Mouse (Mus musculus) liver, embryonic 12.5 days (tissue): ENCODE measurements around the gene Klrc3. TPM values are rescaled to one million over a fixed set of nuclear protein-coding genes. Genes with fewer than 3 reads are reported as not detected.
"Not testable (repeated sequence)": the region's sequence is repeated elsewhere in the genome, so short reads cannot be mapped to it uniquely, and the experiment has no call there.

ENCODE experiments used
- ATAC-seq: fragments of 200-750 bp; cut with Nextera tagmentation; 2 replicates; pipeline ENCODE4 v1.8.0; 2017; ENCODE audit warnings: moderate number of reproducible peaks, mild to moderate bottlenecking, moderate library complexity
- H3K27ac ChIP-seq: fragments of 300-500 bp; sonication (generic); 2 replicates; pipeline ENCODE4 v1.5.1; 2016; ENCODE audit warnings: mild to moderate bottlenecking
- H3K27me3 ChIP-seq: fragments of 300-500 bp; sonication (generic); replicated peaks from 2 replicates; pipeline ENCODE4 v1.6.1; 2016; ENCODE audit warnings: mild to moderate bottlenecking, moderate library complexity
- H3K36me3 ChIP-seq: fragments of 300-500 bp; sonication (generic); 2 replicates; pipeline ENCODE4 v1.6.1; 2016; ENCODE audit warnings: mild to moderate bottlenecking, moderate library complexity
- H3K4me1 ChIP-seq: fragments of 300-500 bp; sonication (generic); 2 replicates; pipeline ENCODE4 v1.6.1; 2016
- H3K4me2 ChIP-seq: fragments of 300-500 bp; sonication (generic); 2 replicates; pipeline ENCODE4 v1.6.1; 2016; ENCODE audit warnings: mild to moderate bottlenecking, moderate library complexity
- H3K4me3 ChIP-seq: fragments of 300-500 bp; sonication (generic); 2 replicates; pipeline ENCODE4 v1.5.1; 2016; ENCODE audit warnings: mild to moderate bottlenecking, moderate library complexity
- H3K9ac ChIP-seq: fragments of 300-500 bp; sonication (generic); 2 replicates; pipeline ENCODE4 v1.6.1; 2016; ENCODE audit warnings: mild to moderate bottlenecking, moderate library complexity
- H3K9me3 ChIP-seq: fragments of 300-500 bp; sonication (generic); replicated peaks from 2 replicates; pipeline ENCODE4 v1.6.1; 2016; ENCODE audit warnings: mild to moderate bottlenecking, moderate library complexity
- WGBS: fragments of 180-500 bp; shearing (Covaris S2); methylation state at CpG from one replicate; pipeline ENCODE4 v1.1.7; 2016; ENCODE audit not compliant: insufficient replicate concordance; 5-methylcytosine and 5-hydroxymethylcytosine counted together
- polyA plus RNA-seq: library from polyadenylated mRNA; unstranded; fragments of >200 nt; fragmentation: Nextera tagmentation; extraction: Ambion mirVana; gene quantifications from 2 replicates; pipeline ENCODE4 v1.2.1, GENCODE M21; 2016

Gene Klrc3
- polyA plus RNA-seq = not detected in 2 replicates

DNA sequence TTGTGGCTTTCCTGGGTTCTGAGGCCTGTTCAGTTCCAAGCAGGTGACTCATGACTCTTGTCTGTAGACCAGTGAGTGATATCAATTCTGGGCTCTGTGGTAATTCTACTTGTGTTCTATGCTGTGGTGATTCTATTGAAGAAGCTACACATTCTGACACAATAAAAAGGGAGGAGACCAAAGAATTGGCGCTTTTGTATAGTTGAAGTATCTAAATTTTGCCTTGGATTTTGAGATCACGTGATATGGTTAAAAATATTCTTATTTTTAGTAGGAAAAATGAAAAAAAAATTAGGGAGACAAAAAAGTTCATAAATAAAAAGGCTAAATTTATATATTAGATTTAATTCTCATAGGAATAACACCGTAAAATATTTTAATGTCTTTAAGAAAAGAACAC, at the start of gene Klrc3:
Gene Klrc3 (minus strand): TSS at position 101 of the 400 bp plus-strand sequence.
- ATAC-seq, H3K36me3 ChIP-seq, H3K27me3 ChIP-seq, H3K27ac ChIP-seq, H3K4me1 ChIP-seq, H3K9me3 ChIP-seq, H3K4me2 ChIP-seq, H3K4me3 ChIP-seq, H3K9ac ChIP-seq: not testable (repeated sequence)
- WGBS = 69% methylated on average over 3 of the region's 3 CpGs

DNA sequence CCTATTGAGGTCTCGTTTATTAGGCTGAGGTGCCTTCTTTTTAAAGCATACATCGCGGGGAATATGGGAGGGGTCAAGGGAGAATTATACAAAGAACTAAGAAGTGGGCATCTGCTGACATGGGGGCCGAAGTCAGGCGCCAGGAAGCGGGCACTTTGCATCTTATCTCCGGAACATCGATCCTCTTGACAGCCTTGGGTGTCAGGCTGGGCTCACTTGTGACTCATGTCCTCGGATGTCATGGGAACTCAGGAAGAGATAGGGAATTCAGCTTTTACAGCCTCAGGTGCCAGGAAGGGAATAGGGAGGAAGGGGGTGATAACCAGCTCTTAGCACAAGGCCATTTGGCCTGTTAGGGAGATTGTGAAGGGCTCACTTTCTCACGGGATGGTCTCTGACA, 48.3 kb upstream of the Klrc3 start:
- WGBS = 42% methylated on average over 10 of the region's 10 CpGs

GRCm38 (mm10) chr6:129680379-129680778, 37.2 kb upstream of the Klrc3 start:
- no peak for ATAC-seq
- Histone ChIP-seq H3K4me2 (no peak overlapping the region), H3K9ac (no peak overlapping the region), H3K27ac (no peak overlapping the region), H3K36me3 (no peaks in the 10 kb centered on the region), H3K9me3 (no peaks in the 10 kb centered on the region), H3K27me3 (no peaks in the 10 kb centered on the region), H3K4me1 (no peaks in the 10 kb centered on the region), H3K4me3 (no peak overlapping the region)
- 30% methylated on average over 1 of the region's 1 CpGs for WGBS

More for the DNA sequence above, 48.3 kb upstream of the Klrc3 start:
- H3K27ac ChIP-seq, ATAC-seq, H3K27me3 ChIP-seq, H3K4me1 ChIP-seq, H3K4me3 ChIP-seq, H3K36me3 ChIP-seq, H3K4me2 ChIP-seq, H3K9me3 ChIP-seq, H3K9ac ChIP-seq: not testable (repeated sequence)

DNA sequence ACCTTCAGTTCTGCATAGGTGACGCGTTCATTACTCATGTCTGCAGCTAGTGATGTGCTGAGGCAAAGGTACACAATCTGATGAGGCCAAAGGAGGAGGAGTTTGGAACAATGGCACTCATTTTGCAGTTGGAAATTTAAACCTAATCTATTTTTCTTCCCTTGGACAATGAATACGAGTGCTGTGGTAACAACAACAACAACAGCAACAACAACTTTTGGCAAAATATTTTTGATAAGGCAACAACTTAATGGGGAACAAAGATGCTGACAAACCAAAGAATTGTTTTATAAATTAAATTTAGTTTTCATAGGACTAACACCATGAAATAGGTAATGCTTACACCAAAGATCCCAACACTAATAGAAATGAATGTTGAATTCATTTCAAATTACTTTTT, 35.7 kb upstream of the Klrc3 start, which contains the start of gene Klrc1:
Gene Klrc1 (minus strand): TSS at position 101 of the 400 bp plus-strand sequence.
- ATAC-seq = no peak
- no peak within 1 kb of the TSS for H3K27ac ChIP-seq
- no peaks in the 10 kb centered on the region for H3K9me3 ChIP-seq
- H3K36me3 ChIP-seq = no peaks in the 10 kb centered on the region
- no peaks in the 10 kb centered on the region for H3K27me3 ChIP-seq
- no peak within 1 kb of the TSS for H3K4me3 ChIP-seq
- H3K9ac ChIP-seq = no peak within 1 kb of the TSS
- no peaks in the 10 kb centered on the region for H3K4me1 ChIP-seq
- no peak within 1 kb of the TSS for H3K4me2 ChIP-seq
- WGBS = 46% methylated on average over 3 of the region's 3 CpGs

DNA sequence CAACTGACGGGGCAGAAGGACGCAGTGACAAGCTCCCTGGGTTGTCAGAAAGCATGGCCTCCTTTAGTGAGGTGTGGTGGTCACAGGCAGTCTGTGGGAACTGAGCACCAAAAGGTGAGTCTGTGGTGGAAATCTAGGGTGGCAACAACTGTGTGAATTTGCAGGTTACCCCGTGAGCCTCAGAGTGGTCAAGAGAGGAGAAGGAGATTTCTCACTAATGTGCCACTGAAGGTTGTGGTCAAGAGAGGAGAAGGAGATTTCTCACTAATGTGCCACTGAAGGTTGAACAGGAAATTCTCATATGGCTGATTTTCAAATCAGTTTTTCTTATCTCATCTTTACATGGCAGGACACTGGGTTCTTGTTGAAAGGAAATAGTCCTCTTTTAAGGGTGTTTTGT, 18.2 kb upstream of the Klrc3 start:
- H3K4me2 ChIP-seq, H3K4me1 ChIP-seq, H3K27ac ChIP-seq, ATAC-seq, H3K36me3 ChIP-seq, H3K9ac ChIP-seq, H3K27me3 ChIP-seq, H3K4me3 ChIP-seq, H3K9me3 ChIP-seq: not testable (repeated sequence)
- WGBS = no CpG with 5 or more reads among the region's 3 CpGs

- 56% methylated on average over 4 of the region's 4 CpGs for WGBS
- not testable (repeated sequence) for H3K36me3 ChIP-seq, H3K27ac ChIP-seq, H3K27me3 ChIP-seq, H3K4me3 ChIP-seq, H3K4me1 ChIP-seq, H3K9me3 ChIP-seq, H3K4me2 ChIP-seq, ATAC-seq, H3K9ac ChIP-seq
Measured at GRCm38 (mm10) chr6:129660589-129660988, 17.5 kb upstream of the Klrc3 start, which contains the start of gene Klrc2. TSS of gene Klrc2 (minus strand) at chr6:129660689.

- not testable (repeated sequence) for H3K27ac ChIP-seq, H3K36me3 ChIP-seq, H3K9ac ChIP-seq, H3K4me3 ChIP-seq, H3K4me1 ChIP-seq, H3K4me2 ChIP-seq, ATAC-seq, H3K9me3 ChIP-seq, H3K27me3 ChIP-seq
- no CpG with 5 or more reads among the region's 3 CpGs for WGBS
Measured at GRCm38 (mm10) chr6:129644054-129644453, 917 bp upstream of the Klrc3 start.

- not testable (repeated sequence) for H3K9me3 ChIP-seq, H3K36me3 ChIP-seq, H3K9ac ChIP-seq, H3K27ac ChIP-seq, H3K27me3 ChIP-seq, H3K4me1 ChIP-seq, ATAC-seq, H3K4me2 ChIP-seq, H3K4me3 ChIP-seq
- WGBS = 37% methylated on average over 2 of the region's 2 CpGs
Measured at GRCm38 (mm10) chr6:129631046-129631445, 12.1 kb downstream of the Klrc3 start.

DNA sequence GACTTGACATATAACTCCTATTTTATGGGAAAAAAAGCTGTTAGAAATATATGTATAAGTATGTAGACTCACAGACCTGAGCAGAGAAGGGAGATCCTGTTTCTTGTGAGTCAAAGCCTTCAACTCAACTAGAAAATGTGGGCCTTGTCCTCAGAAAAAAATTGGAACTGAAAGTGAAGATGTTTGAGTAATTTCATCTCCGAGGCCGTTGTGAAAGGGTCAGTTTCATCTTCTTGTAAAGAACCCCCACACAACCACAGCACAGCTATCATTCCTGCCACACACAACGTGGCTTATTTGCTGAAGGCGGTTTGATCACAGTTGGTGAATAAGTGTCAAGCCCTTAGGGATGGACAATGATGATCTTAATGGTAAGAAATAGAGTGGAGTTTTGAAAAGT, 19.4 kb downstream of the Klrc3 start, which contains the start of gene Klrk1:
Gene Klrk1 (minus strand): TSS at position 130 of the 400 bp plus-strand sequence.
- no peak within 1 kb of the TSS for H3K4me3 ChIP-seq
- H3K36me3 ChIP-seq = no peaks in the 10 kb centered on the region
- H3K27ac ChIP-seq = no peak within 1 kb of the TSS
- H3K27me3 ChIP-seq = no peaks in the 10 kb centered on the region
- no peak for ATAC-seq
- H3K4me2 ChIP-seq = no peak within 1 kb of the TSS
- H3K9ac ChIP-seq = no peak within 1 kb of the TSS
- 64% methylated on average over 4 of the region's 4 CpGs for WGBS
- H3K4me1 ChIP-seq = no peaks in the 10 kb centered on the region
- no peaks in the 10 kb centered on the region for H3K9me3 ChIP-seq

DNA sequence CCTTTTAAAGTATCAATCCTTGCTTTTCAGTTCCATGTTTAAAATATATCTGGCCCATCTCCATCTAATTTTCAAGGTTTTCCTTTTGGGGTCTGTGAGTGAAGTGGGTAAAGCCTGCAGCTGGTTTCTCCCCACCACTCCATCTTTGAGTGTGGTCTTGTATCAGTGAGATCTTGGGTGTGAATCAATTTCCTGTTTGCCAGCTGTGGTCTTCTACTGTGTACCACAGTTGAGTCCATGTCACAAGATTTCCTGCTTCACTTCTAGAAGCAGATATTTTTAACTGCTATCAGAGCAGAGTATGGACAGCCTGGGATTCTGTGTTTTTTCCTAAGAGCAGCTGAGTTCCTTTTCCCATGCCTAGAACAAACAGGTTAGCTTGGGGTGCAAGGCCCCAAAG, 34.8 kb downstream of the Klrc3 start:
- H3K36me3 ChIP-seq = no peaks in the 10 kb centered on the region
- no peak overlapping the region for H3K4me3 ChIP-seq
- no peak overlapping the region for H3K27ac ChIP-seq
- no peak for ATAC-seq
- no peak overlapping the region for H3K4me2 ChIP-seq
- H3K4me1 ChIP-seq = no peaks in the 10 kb centered on the region
- H3K9ac ChIP-seq = no peak overlapping the region
- no peaks in the 10 kb centered on the region for H3K27me3 ChIP-seq
- no peaks in the 10 kb centered on the region for H3K9me3 ChIP-seq

- 21% methylated on average over 3 of the region's 3 CpGs for WGBS
- Histone ChIP-seq H3K9ac (no peak within 1 kb of the TSS), H3K4me1 (no peaks in the 10 kb centered on the region), H3K4me3 (no peak within 1 kb of the TSS), H3K27me3 (no peaks in the 10 kb centered on the region), H3K4me2 (no peak within 1 kb of the TSS), H3K27ac (no peak within 1 kb of the TSS), H3K9me3 (no peaks in the 10 kb centered on the region), H3K36me3 (no peaks in the 10 kb centered on the region)
- no peak for ATAC-seq
Measured at GRCm38 (mm10) chr6:129591508-129591907, 51.6 kb downstream of the Klrc3 start, which contains the start of gene Klrd1. TSS of gene Klrd1 (plus strand) at chr6:129591782.
